Mouse (Mus musculus) yolk sac, embryonic 10.5 days (tissue): Measurements from ENCODE around the gene Tusc2.

Experiments used
- DNase-seq: peaks from one replicate; pipeline ENCODE4 v3.0.0-alpha.2; 2017; ENCODE audit warnings: low spot score

Tusc2 gene

GRCm38 (mm10) chr9:107587833-107588639 lies 25.0 kb downstream of the Tusc2 start:
- DNase-seq: peak; percentile 57

GRCm38 (mm10) chr9:107590058-107590772 lies 27.2 kb downstream of the Tusc2 start:
- no peak for DNase-seq

GRCm38 (mm10) chr9:107590773-107591060 lies 27.7 kb downstream of the Tusc2 start:
- no peak for DNase-seq

GRCm38 (mm10) chr9:107593101-107593976 lies 30.3 kb downstream of the Tusc2 start:
- DNase-seq: no peak

GRCm38 (mm10) chr9:107594281-107595062 lies 31.4 kb downstream of the Tusc2 start:
- DNase-seq: no peak

GRCm38 (mm10) chr9:107596619-107597569 lies 33.8 kb downstream of the Tusc2 start:
- no peak for DNase-seq

GRCm38 (mm10) chr9:107598385-107598784 lies 35.3 kb downstream of the Tusc2 start:
- no peak for DNase-seq

GRCm38 (mm10) chr9:107599433-107599832 lies 36.4 kb downstream of the Tusc2 start:
- no peak for DNase-seq

- no peak for DNase-seq
Measured at GRCm38 (mm10) chr9:107599842-107600241, 36.8 kb downstream of the Tusc2 start.

GRCm38 (mm10) chr9:107600745-107601144 lies 37.7 kb downstream of the Tusc2 start:
- DNase-seq: no peak

GRCm38 (mm10) chr9:107601275-107601674 lies 38.2 kb downstream of the Tusc2 start:
- no peak for DNase-seq

- DNase-seq: peak; percentile 83
Measured at GRCm38 (mm10) chr9:107602068-107602648, 39.1 kb downstream of the Tusc2 start.

GRCm38 (mm10) chr9:107603251-107603650 lies 40.2 kb downstream of the Tusc2 start:
- no peak for DNase-seq

- no peak for DNase-seq
Measured at GRCm38 (mm10) chr9:107605041-107605661, 42.1 kb downstream of the Tusc2 start.

- DNase-seq: peak; percentile 45
Measured at GRCm38 (mm10) chr9:107606591-107606990, 43.5 kb downstream of the Tusc2 start.

GRCm38 (mm10) chr9:107607036-107607435 lies 44.0 kb downstream of the Tusc2 start:
- no peak for DNase-seq

GRCm38 (mm10) chr9:107607653-107608245 lies 44.7 kb downstream of the Tusc2 start:
- DNase-seq: no peak

GRCm38 (mm10) chr9:107608741-107609432 lies 45.8 kb downstream of the Tusc2 start, which contains the start of gene Sema3b:
Gene Sema3b (minus strand): TSS chr9:107609229.
- peak; percentile 65 for DNase-seq

GRCm38 (mm10) chr9:107609433-107609830 lies 46.4 kb downstream of the Tusc2 start:
- DNase-seq: no peak
